Mouse (Mus musculus) midbrain, postnatal 0 days (tissue): ENCODE measurements around the gene Matn3. TPM values are rescaled to one million over a fixed set of nuclear protein-coding genes. Genes with fewer than 3 reads are reported as not detected.

Experiments used
- ATAC-seq: fragments of 200-750 bp; cut with Nextera tagmentation; 2 replicates; pipeline ENCODE4 v1.8.0; 2017; ENCODE audit warnings: moderate number of reproducible peaks, mild to moderate bottlenecking, moderate TSS enrichment, moderate library complexity; ENCODE audit not compliant: low FRiP score
- DNase-seq: peaks from one replicate; pipeline ENCODE4 v3.0.0-alpha.2; 2015; ENCODE audit warnings: low spot score
- H3K27ac ChIP-seq: fragments of 300-500 bp; sonication (generic); 2 replicates; pipeline ENCODE4 v1.5.1; 2014; ENCODE audit warnings: low read depth, mild to moderate bottlenecking, low read length, mixed read lengths
- H3K27me3 ChIP-seq: fragments of 300-500 bp; sonication (generic); 2 replicates; pipeline ENCODE4 v1.6.1; 2014; ENCODE audit warnings: low read length, control low read depth, mixed read lengths; ENCODE audit not compliant: insufficient read depth
- H3K36me3 ChIP-seq: fragments of 300-500 bp; sonication (generic); 2 replicates; pipeline ENCODE4 v1.6.1; 2014; ENCODE audit warnings: low read length, control low read depth, mixed read lengths; ENCODE audit not compliant: insufficient read depth
- H3K4me1 ChIP-seq: fragments of 300-500 bp; sonication (generic); 2 replicates; pipeline ENCODE4 v1.6.1; 2014; ENCODE audit warnings: mild to moderate bottlenecking, control low read depth, antibody characterized with exemption, low read length, mixed read lengths; ENCODE audit not compliant: insufficient read depth
- H3K4me2 ChIP-seq: fragments of 300-500 bp; sonication (generic); 2 replicates; pipeline ENCODE4 v1.6.1; 2014; ENCODE audit warnings: low read depth, mild to moderate bottlenecking, low read length, mixed read lengths; ENCODE audit not compliant: poor library complexity, severe bottlenecking
- H3K4me3 ChIP-seq: fragments of 300-500 bp; sonication (generic); 2 replicates; pipeline ENCODE4 v1.5.1; 2014; ENCODE audit warnings: low read depth, mild to moderate bottlenecking, low read length, moderate library complexity
- H3K9ac ChIP-seq: fragments of 300-500 bp; sonication (generic); replicated peaks from 2 replicates; pipeline ENCODE4 v1.6.1; 2014; ENCODE audit warnings: mild to moderate bottlenecking, low read length, moderate library complexity, mixed read lengths; ENCODE audit not compliant: poor library complexity, severe bottlenecking
- H3K9me3 ChIP-seq: fragments of 300-500 bp; sonication (generic); 2 replicates; pipeline ENCODE4 v1.6.1; 2016; ENCODE audit warnings: low read length, control low read depth
- CTCF ChIP-seq: IDR thresholded peaks from 2 replicates; pipeline ENCODE4 v1.5.1; 2016; ENCODE audit warnings: antibody characterized with exemption, mild to moderate bottlenecking
- WGBS: fragments of 180-500 bp; shearing (Covaris S2); extraction: QIAGEN DNeasy Blood & Tissue Kit; methylation state at CpG from one replicate; pipeline ENCODE4 v1.1.7; 2014; 5-methylcytosine and 5-hydroxymethylcytosine counted together
- polyA plus RNA-seq: library from polyadenylated mRNA; unstranded; fragments of >200 nt; fragmentation: Nextera tagmentation; extraction: Ambion mirVana; gene quantifications from 2 replicates; pipeline ENCODE4 v1.2.1, GENCODE M21; 2015
- total RNA-seq: library from RNA; depleted of rRNA; stranded (reverse); fragments of >200 nt; gene quantifications from 2 replicates; pipeline ENCODE4 v1.2.3, GENCODE M21; 2014; rRNA removed

Matn3 gene
- total and polyA plus RNA-seq, 2 experiments from 2014 or later = 0.11 to 0.33 TPM

DNA sequence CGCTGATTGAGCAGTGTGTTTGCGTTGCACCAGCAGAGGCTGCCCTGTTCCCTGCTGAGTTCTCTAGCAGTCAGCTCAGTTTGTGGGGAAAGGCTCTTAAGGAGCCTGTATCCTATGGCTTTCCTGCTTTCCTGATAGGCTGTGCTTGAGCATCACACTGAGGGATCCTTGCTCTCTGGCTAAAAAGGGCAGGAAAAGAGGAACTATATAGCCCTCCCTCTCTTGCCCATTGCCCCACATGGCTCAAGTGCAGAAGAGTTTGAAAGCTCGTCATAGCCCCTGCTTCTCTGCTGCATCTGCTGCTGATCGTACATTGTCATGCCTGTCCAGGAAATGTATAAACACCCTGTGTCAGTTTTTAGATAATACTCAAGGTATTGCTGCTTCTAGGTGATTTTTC, 59.4 kb downstream of the Matn3 start:
- H3K4me1 ChIP-seq = no peaks in the 10 kb centered on the region
- WGBS = 63% methylated on average over 4 of the region's 4 CpGs
- ATAC-seq (no peak), DNase-seq (no peak)
- H3K27me3 ChIP-seq = no peaks in the 10 kb centered on the region
- no peak overlapping the region for H3K4me3 ChIP-seq
- no peak for TF ChIP-seq CTCF
- no peak overlapping the region for H3K27ac ChIP-seq
- H3K9ac ChIP-seq = no peak overlapping the region
- no peak overlapping the region for H3K4me2 ChIP-seq
- peaks cover 6% of the 10 kb centered on the region; the same call in 1 of the 2 replicates for H3K36me3 ChIP-seq
- no peaks in the 10 kb centered on the region for H3K9me3 ChIP-seq

DNA sequence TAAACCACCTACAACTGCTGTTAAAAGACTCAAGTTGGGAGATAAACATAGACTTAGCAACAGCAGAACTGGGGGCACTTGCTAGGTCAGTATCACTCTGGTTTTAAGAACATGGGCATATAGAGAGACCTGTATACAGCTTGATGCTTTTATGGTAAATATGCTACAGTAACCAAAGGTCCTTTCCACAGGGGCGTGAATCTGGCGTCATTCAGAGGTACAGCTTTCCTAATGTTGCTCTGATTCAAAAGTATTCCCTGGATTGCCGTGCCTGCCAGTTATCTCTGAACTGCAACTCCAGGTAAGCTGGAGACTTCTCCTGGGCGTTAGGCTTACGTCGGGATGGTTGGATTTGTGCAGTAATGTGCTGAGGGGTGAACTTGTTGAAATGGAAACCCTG, 60.1 kb downstream of the Matn3 start:
- Histone ChIP-seq H3K4me2 (no peak overlapping the region), H3K4me1 (no peaks in the 10 kb centered on the region), H3K9ac (no peak overlapping the region), H3K4me3 (no peak overlapping the region), H3K9me3 (no peaks in the 10 kb centered on the region), H3K27me3 (no peaks in the 10 kb centered on the region), H3K27ac (no peak overlapping the region), H3K36me3 (peaks cover 6% of the 10 kb centered on the region; the same call in 1 of the 2 replicates)
- DNase-seq (no peak), ATAC-seq (no peak)
- 97% methylated on average over 6 of the region's 6 CpGs for WGBS
- no peak for TF ChIP-seq CTCF

DNA sequence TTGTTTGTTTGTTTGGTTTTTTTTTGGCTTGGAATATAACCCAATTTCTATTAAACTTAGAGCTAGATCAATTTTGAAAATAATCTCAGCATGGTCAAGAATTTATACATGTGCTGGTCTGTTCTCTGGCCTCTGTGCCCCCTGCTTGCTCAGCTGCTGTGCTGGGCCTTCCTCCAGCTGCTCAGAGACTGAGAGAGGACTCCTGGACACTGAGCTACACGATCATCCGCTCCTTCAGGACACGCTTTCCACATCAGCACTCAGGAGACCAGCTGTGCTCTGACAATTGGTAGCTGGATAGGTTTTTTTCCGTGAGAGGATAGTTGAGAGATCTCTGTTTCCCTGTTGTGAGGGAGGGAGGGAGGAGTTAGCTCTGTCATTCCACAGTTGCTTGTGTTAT, 62.6 kb downstream of the Matn3 start:
- Histone ChIP-seq H3K9ac (no peak overlapping the region), H3K9me3 (no peaks in the 10 kb centered on the region), H3K4me1 (no peaks in the 10 kb centered on the region), H3K4me3 (no peak overlapping the region), H3K4me2 (no peak overlapping the region), H3K27ac (no peak overlapping the region), H3K27me3 (no peaks in the 10 kb centered on the region), H3K36me3 (peaks cover 6% of the 10 kb centered on the region; the same call in 1 of the 2 replicates)
- DNase-seq (no peak), ATAC-seq (no peak)
- no peak for TF ChIP-seq CTCF
- 76% methylated on average over 4 of the region's 4 CpGs for WGBS

- WGBS = 93% methylated on average over 9 of the region's 9 CpGs
These were observed 68.6 kb downstream of the Matn3 start for GRCm38 (mm10) chr12:9016376-9016775.

GRCm38 (mm10) chr12:9020431-9020830, 72.7 kb downstream of the Matn3 start:
- Histone ChIP-seq H3K36me3 (peaks cover 24% of the 10 kb centered on the region), H3K4me1 (no peaks in the 10 kb centered on the region), H3K9me3 (no peaks in the 10 kb centered on the region), H3K4me3 (no peak overlapping the region), H3K4me2 (no peak overlapping the region), H3K27me3 (no peaks in the 10 kb centered on the region), H3K27ac (no peak overlapping the region), H3K9ac (no peak overlapping the region)
- DNase-seq = no peak
- TF ChIP-seq CTCF = no peak
- ATAC-seq = no peak
- WGBS = 96% methylated on average over 8 of the region's 8 CpGs

More at GRCm38 (mm10) chr12:9016376-9016775, 68.6 kb downstream of the Matn3 start:
- no peak for TF ChIP-seq CTCF
- H3K27me3 ChIP-seq = no peaks in the 10 kb centered on the region
- ATAC-seq (no peak), DNase-seq (no peak)
- H3K9ac ChIP-seq = no peak overlapping the region
- no peaks in the 10 kb centered on the region for H3K4me1 ChIP-seq
- H3K27ac ChIP-seq = no peak overlapping the region
- H3K9me3 ChIP-seq = no peaks in the 10 kb centered on the region
- no peak overlapping the region for H3K4me3 ChIP-seq
- H3K36me3 ChIP-seq = peaks cover 13% of the 10 kb centered on the region; the same call in 1 of the 2 replicates
- H3K4me2 ChIP-seq = no peak overlapping the region

GRCm38 (mm10) chr12:9020986-9021385, 73.3 kb downstream of the Matn3 start:
- H3K4me3 ChIP-seq = no peak overlapping the region
- H3K27ac ChIP-seq = no peak overlapping the region
- H3K4me1 ChIP-seq = no peaks in the 10 kb centered on the region
- peaks cover 28% of the 10 kb centered on the region for H3K36me3 ChIP-seq
- no peaks in the 10 kb centered on the region for H3K9me3 ChIP-seq
- no peak overlapping the region for H3K4me2 ChIP-seq
- H3K9ac ChIP-seq = no peak overlapping the region
- DNase-seq (no peak), ATAC-seq (no peak)
- WGBS = 87% methylated on average over 3 of the region's 3 CpGs
- no peaks in the 10 kb centered on the region for H3K27me3 ChIP-seq
- TF ChIP-seq CTCF = no peak

Other genes starting within 250 kb of the Matn3 start
- 16.2 and 21.1 TPM in 2 replicates for gene Sdc1, start 176.6 kb upstream of the Matn3 start, total RNA-seq
- 11.7 and 12.3 TPM in 2 replicates for gene Sdc1, start 176.6 kb upstream of the Matn3 start, polyA plus RNA-seq
- 165 and 177 TPM in 2 replicates for gene Laptm4a, start 26.3 kb upstream of the Matn3 start, total RNA-seq
- gene Laptm4a, start 26.3 kb upstream of the Matn3 start, polyA plus RNA-seq = 225 TPM in 2 replicates
- 19.3 and 24.2 TPM in 2 replicates for gene Wdr35, start 26.0 kb downstream of the Matn3 start, total RNA-seq
- gene Wdr35, start 26.0 kb downstream of the Matn3 start, polyA plus RNA-seq = 21.4 and 22.4 TPM in 2 replicates
- 5.1 and 8.6 TPM in 2 replicates for gene Ttc32, start 82.1 kb downstream of the Matn3 start, total RNA-seq
- gene Ttc32, start 82.1 kb downstream of the Matn3 start, polyA plus RNA-seq = 5.3 and 5.4 TPM in 2 replicates